Mouse (Mus musculus): ENCODE measurements at regions not wholly inside any gene's neighbourhood (a gene's known extent, or its start where the extent isn't known, plus 50 kb on each side); places are given as distances from the start of the nearest gene placed in this dataset.

DNA sequence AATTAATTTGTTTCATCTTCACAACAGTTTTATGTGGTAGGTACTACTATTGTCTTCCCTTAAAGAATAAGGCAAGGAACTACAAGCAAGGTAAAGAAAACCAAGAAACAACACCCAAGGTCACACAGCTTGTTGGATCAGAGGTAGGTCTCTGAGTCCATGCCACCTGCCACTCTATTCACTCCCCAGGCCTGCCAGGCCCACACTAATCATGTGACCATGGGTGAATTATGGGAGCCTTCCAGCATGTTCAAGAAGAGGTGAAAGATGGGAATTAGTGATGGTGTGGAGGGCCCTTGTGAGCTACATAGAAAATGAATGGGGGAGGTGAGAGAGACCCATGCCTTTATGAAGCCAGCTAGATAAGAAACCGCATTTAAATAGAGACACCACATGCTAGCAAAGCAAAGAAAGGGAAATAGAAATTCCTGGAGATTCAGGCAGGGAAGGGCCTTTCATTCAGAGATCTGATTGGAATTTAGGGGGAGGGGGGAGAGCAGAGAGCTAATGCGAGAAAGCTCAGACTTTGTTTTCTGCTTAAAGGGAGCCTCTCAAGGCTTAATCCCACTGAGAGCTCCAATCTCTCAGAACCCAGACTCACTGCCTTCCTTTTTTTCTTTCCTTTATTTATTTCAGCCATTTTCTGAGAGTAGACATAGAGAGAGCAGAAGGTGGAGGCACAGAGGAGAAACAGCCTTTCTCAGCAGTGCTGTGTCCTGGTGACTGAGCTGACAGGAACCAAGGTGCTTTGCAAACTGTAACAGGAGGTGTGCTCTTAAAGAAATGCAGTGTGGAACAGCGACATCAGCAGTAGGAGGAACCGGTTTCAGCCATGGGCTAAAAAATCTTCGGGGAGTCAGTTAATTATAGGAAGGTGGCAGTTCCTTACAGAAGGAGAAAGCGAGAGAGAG, 160.0 kb downstream of the Spata19 start:
- TF ChIP-seq POLR2A (IDR thresholded peaks at IDR 0.05; ENCODE audit: control insufficient read depth in 1 of 2, insufficient read depth in 1 of 2, low read depth in 1 of 2, low read length in 2 of 2, poor library complexity in 1 of 2) (no peak), CTCF (IDR thresholded peaks at IDR 0.05 in 2 of 3, conservative IDR thresholded peaks at IDR 0.05 in 1 of 3; ENCODE audit: control insufficient read depth in 1 of 3, insufficient read depth in 1 of 3, low read depth in 2 of 3, low read length in 3 of 3, poor library complexity in 1 of 3, severe bottlenecking in 1 of 3) (no peak), GATA1 (IDR thresholded peaks at IDR 0.05; ENCODE audit: low read depth, low read length) (no peak), CHD2 (IDR thresholded peaks at IDR 0.05; ENCODE audit: low read length) (no peak), NELFE (IDR thresholded peaks at IDR 0.05; ENCODE audit: low read depth, low read length) (no peak), ELF1 (IDR thresholded peaks at IDR 0.05; ENCODE audit: low read depth, low read length) (no peak), UBTF (IDR thresholded peaks at IDR 0.05; ENCODE audit: borderline replicate concordance, insufficient read depth, low read depth, low read length) (no peak), EP300 (IDR thresholded peaks at IDR 0.05; ENCODE audit: low read depth in 1 of 2, low read length in 2 of 2) (no peak), ZC3H11A (IDR thresholded peaks at IDR 0.05; ENCODE audit: low read depth, low read length) (no peak), MAX (IDR thresholded peaks at IDR 0.05; ENCODE audit: low read length) (no peak), ZKSCAN1 (IDR thresholded peaks at IDR 0.05; ENCODE audit: low read depth, low read length) (no peak), HCFC1 (IDR thresholded peaks at IDR 0.05; ENCODE audit: low read depth, low read length) (no peak)
